Mouse (Mus musculus) limb, embryonic 14.5 days (tissue): ENCODE measurements around the gene Nlk. TPM values are rescaled to one million over a fixed set of nuclear protein-coding genes. Genes with fewer than 3 reads are reported as not detected.
"Not testable (repeated sequence)": the region's sequence is repeated elsewhere in the genome, so short reads cannot be mapped to it uniquely, and the experiment has no call there.

Experiments used
- ATAC-seq: fragments of 200-750 bp; cut with Nextera tagmentation; 2 replicates; pipeline ENCODE4 v1.8.0; 2017; ENCODE audit warnings: low read depth, moderate number of reproducible peaks, moderate TSS enrichment; ENCODE audit not compliant: low FRiP score
- DNase-seq: peaks from one replicate; pipeline ENCODE4 v3.0.0-alpha.2; 2015; ENCODE audit warnings: low spot score
- H3K27ac ChIP-seq: fragments of 300-500 bp; sonication (generic); replicated peaks from 2 replicates; pipeline ENCODE4 v1.5.1; 2014; ENCODE audit warnings: low read depth, mild to moderate bottlenecking, low read length, moderate library complexity, mixed read lengths
- H3K27me3 ChIP-seq: fragments of 300-500 bp; sonication (generic); 2 replicates; pipeline ENCODE4 v1.6.1; 2014; ENCODE audit warnings: low read length, mixed read lengths; ENCODE audit not compliant: control insufficient read depth, insufficient read depth
- H3K36me3 ChIP-seq: fragments of 300-500 bp; sonication (generic); 2 replicates; pipeline ENCODE4 v1.6.1; 2014; ENCODE audit warnings: mild to moderate bottlenecking, low read length, moderate library complexity, mixed read lengths; ENCODE audit not compliant: control insufficient read depth, insufficient read depth
- H3K4me1 ChIP-seq: fragments of 300-500 bp; sonication (generic); 2 replicates; pipeline ENCODE4 v1.6.1; 2014; ENCODE audit warnings: antibody characterized with exemption, low read length, mixed read lengths; ENCODE audit not compliant: control insufficient read depth, insufficient read depth
- H3K4me2 ChIP-seq: fragments of 300-500 bp; sonication (generic); replicated peaks from 2 replicates; pipeline ENCODE4 v1.6.1; 2014; ENCODE audit warnings: low read depth, mild to moderate bottlenecking, low read length, moderate library complexity; ENCODE audit not compliant: severe bottlenecking
- H3K4me3 ChIP-seq: fragments of 300-500 bp; sonication (generic); replicated peaks from 2 replicates; pipeline ENCODE4 v1.5.1; 2014; ENCODE audit warnings: low read length
- H3K9ac ChIP-seq: fragments of 300-500 bp; sonication (generic); 2 replicates; pipeline ENCODE4 v1.6.1; 2014; ENCODE audit warnings: mild to moderate bottlenecking, low read depth, low read length, moderate library complexity; ENCODE audit not compliant: severe bottlenecking
- H3K9me3 ChIP-seq: fragments of 300-500 bp; sonication (generic); 2 replicates; pipeline ENCODE4 v1.6.1; 2016; ENCODE audit warnings: low read length; ENCODE audit not compliant: control insufficient read depth
- POLR2A ChIP-seq: fragments of 200-500 bp; IDR thresholded peaks from 2 replicates; pipeline ENCODE4 v1.8.0; 2012; ENCODE audit warnings: inconsistent platforms, mild to moderate bottlenecking, moderate library complexity, borderline replicate concordance; ENCODE audit not compliant: insufficient read depth, insufficient read length; ENCODE audit errors: extremely low read depth
- WGBS: fragments of 180-500 bp; shearing (Covaris S2); extraction: QIAGEN DNeasy Blood & Tissue Kit; methylation state at CpG from one replicate; pipeline ENCODE4 v1.1.7; 2014; 5-methylcytosine and 5-hydroxymethylcytosine counted together
- polyA plus RNA-seq, 2 experiments: library from polyadenylated mRNA; depleted of rRNA in 1 of 2; stranded (reverse) in 1 of 2; unstranded in 1 of 2; fragments of >200 nt; fragmentation: Nextera tagmentation in 1 of 2; extraction: Ambion mirVana in 1 of 2; gene quantifications; 2 replicates each; pipeline versions ENCODE4 v1.2.1 to v1.2.3; 2012 to 2014

The Nlk gene
- polyA plus RNA-seq, 2 experiments, result 11.9 to 15.8 TPM

DNA sequence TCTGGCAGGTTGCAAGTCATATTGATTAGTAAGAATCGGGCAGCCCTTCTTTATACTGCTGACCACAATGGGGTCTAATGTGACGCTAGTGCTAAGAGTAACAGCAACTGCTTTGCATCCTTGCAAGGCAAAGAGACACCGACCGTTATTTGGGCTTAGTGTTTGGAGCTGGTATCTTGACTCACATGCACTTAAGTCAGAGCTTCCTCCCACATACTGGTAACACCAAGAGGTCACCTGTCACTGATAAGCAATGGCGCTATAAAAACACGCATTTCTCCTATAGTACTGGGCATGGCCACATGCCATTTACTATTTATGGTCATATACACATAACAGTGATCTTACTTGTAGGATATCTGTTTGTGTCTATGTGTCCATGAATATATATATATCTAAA is 114.3 kb downstream of the Nlk start:
- no peak for TF ChIP-seq POLR2A
- 95% methylated on average over 6 of the region's 6 CpGs for WGBS
- H3K9ac ChIP-seq, result no peak overlapping the region
- no peak for DNase-seq
- H3K4me3 ChIP-seq, result no peak overlapping the region
- no peaks in the 10 kb centered on the region for H3K4me1 ChIP-seq
- H3K27ac ChIP-seq, result no peak overlapping the region
- ATAC-seq, result no peak
- H3K4me2 ChIP-seq, result no peak overlapping the region
- H3K9me3 ChIP-seq, result no peaks in the 10 kb centered on the region
- peaks cover 56% of the 10 kb centered on the region for H3K36me3 ChIP-seq
- H3K27me3 ChIP-seq, result no peaks in the 10 kb centered on the region

DNA sequence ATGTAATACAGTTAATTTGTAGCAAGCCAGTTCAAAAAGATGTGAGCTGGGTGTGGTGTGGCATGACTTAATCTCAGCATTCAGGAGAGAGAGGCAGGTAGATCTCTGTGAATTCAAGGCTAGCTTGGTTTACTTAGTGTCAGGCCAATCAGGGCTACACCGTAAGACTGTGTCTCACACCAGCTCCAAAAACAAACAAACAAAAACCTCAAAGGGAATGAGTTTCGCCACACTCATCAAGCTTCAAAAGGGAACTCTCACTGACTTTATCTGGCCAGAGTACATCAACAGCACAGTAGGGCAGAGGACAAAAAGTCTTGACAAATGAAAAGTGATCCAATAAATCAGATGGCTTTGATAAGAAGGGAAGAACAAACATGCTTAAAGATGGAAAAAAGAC is 122.2 kb downstream of the Nlk start:
- H3K27ac ChIP-seq, result no peak overlapping the region
- no peaks in the 10 kb centered on the region for H3K9me3 ChIP-seq
- no peak overlapping the region for H3K9ac ChIP-seq
- H3K36me3 ChIP-seq, result peaks cover 59% of the 10 kb centered on the region
- no peak overlapping the region for H3K4me2 ChIP-seq
- H3K4me3 ChIP-seq, result no peak overlapping the region
- TF ChIP-seq POLR2A, result no peak
- WGBS, result 38% methylated on average over 2 of the region's 2 CpGs
- DNase-seq, result no peak
- H3K27me3 ChIP-seq, result no peaks in the 10 kb centered on the region
- H3K4me1 ChIP-seq, result no peaks in the 10 kb centered on the region
- ATAC-seq, result no peak

DNA sequence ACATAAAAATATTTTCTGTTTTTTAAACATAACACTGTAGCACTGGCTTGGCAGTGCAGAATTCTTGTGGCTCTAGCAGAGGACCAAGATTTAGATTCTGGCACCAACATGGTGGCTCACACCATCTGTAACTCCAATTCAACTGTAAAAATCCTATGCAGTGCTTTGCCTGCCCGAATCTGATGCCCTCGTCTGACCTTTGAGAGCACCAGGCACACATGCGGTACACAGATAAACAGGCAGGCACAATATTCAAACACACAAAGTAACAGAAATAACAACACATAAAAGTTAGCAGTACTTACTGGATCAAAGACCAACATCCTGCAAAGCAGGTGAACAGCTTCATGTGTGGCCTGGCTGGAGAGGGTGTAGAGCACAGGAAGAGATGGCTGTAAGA is 122.6 kb downstream of the Nlk start:
- Histone ChIP-seq H3K4me3 (no peak overlapping the region), H3K9ac (no peak overlapping the region), H3K4me2 (no peak overlapping the region), H3K9me3 (no peaks in the 10 kb centered on the region), H3K4me1 (no peaks in the 10 kb centered on the region), H3K36me3 (peaks cover 63% of the 10 kb centered on the region), H3K27ac (no peak overlapping the region), H3K27me3 (no peaks in the 10 kb centered on the region)
- TF ChIP-seq POLR2A, result no peak
- no peak for DNase-seq
- ATAC-seq, result no peak
- 87% methylated on average over 3 of the region's 3 CpGs for WGBS

DNA sequence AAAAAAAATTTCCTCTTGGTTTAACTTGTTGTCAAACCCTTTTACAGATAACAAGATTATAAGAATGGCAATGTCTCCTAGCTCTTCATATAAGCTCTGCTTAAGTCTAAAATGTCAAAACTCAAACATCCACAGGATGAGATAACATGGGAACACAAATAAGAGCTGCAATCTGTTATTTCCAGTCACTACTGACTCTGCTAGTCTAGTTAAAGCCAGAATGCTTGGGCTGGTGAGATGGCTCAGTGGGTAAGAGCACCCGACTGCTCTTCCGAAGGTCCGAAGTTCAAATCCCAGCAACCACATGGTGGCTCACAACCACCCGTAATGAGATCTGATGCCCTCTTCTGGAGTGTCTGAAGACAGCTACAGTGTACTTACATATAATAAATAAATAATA is 123.1 kb downstream of the Nlk start:
- H3K9ac ChIP-seq, ATAC-seq, H3K4me1 ChIP-seq, H3K4me3 ChIP-seq, H3K4me2 ChIP-seq, DNase-seq, H3K9me3 ChIP-seq, H3K27me3 ChIP-seq, H3K27ac ChIP-seq: not testable (repeated sequence)
- 91% methylated on average over 3 of the region's 4 CpGs for WGBS
- peaks cover 63% of the 10 kb centered on the region for H3K36me3 ChIP-seq

DNA sequence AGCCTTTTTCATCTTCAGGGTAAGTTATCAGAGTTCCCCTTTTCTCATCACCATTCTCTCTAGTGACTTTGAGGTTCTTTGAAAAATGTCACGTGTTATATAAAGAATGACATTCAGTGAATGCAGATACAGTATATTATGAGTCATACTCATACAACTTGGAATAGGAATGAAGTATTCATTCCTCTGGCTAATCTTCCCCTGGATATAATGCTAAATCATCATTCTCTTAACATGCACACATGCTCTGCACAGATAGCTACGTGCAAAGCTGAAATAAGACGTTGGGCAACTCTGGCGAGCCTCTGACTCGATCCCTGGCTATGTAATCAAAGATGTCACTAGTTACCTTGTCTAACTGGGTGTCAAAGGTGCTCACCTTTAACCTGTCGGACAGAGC is 125.3 kb downstream of the Nlk start:
- no peak overlapping the region for H3K4me3 ChIP-seq
- DNase-seq (no peak), ATAC-seq (no peak)
- no peaks in the 10 kb centered on the region for H3K9me3 ChIP-seq
- H3K4me1 ChIP-seq, result no peaks in the 10 kb centered on the region
- WGBS, result 92% methylated on average over 6 of the region's 6 CpGs
- TF ChIP-seq POLR2A, result no peak
- no peak overlapping the region for H3K4me2 ChIP-seq
- no peak overlapping the region for H3K9ac ChIP-seq
- H3K27ac ChIP-seq, result no peak overlapping the region
- H3K36me3 ChIP-seq, result peaks cover 56% of the 10 kb centered on the region
- no peaks in the 10 kb centered on the region for H3K27me3 ChIP-seq

DNA sequence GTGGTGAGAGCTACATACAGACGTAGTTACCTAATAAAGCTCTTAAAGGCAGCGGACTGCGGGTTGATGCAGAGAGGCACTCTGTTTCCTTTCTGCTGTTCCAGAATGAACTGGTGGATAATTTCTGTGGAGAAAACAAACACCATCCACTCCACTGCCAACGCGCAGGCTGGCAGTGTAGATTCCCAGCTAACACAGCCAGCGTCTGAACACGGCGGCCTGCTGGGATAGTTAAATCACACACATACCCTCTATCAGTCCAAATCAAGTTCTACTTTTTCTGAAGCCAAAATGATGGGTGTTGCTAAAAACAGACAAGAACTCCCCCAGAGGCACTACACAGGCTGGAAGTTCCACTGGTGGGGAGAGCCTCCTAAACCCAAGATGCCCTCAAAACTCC is 125.7 kb downstream of the Nlk start:
- H3K4me3 ChIP-seq, result no peak overlapping the region
- no peak overlapping the region for H3K9ac ChIP-seq
- ATAC-seq, result no peak
- H3K4me1 ChIP-seq, result no peaks in the 10 kb centered on the region
- no peak overlapping the region for H3K4me2 ChIP-seq
- H3K36me3 ChIP-seq, result peaks cover 56% of the 10 kb centered on the region
- TF ChIP-seq POLR2A, result no peak
- H3K27me3 ChIP-seq, result no peaks in the 10 kb centered on the region
- DNase-seq, result no peak
- H3K9me3 ChIP-seq, result no peaks in the 10 kb centered on the region
- WGBS, result 95% methylated on average over 8 of the region's 8 CpGs
- H3K27ac ChIP-seq, result no peak overlapping the region
